Mouse (Mus musculus): ENCODE data around the gene Arl5b. TPM values are rescaled to one million over a fixed set of nuclear protein-coding genes. Genes with fewer than 3 reads are reported as not detected.

The Arl5b gene
- 34.2 and 37.7 TPM in 2 replicates for polyA plus RNA-seq (2015; fragmentation: Nextera tagmentation; extraction: Ambion mirVana)

DNA sequence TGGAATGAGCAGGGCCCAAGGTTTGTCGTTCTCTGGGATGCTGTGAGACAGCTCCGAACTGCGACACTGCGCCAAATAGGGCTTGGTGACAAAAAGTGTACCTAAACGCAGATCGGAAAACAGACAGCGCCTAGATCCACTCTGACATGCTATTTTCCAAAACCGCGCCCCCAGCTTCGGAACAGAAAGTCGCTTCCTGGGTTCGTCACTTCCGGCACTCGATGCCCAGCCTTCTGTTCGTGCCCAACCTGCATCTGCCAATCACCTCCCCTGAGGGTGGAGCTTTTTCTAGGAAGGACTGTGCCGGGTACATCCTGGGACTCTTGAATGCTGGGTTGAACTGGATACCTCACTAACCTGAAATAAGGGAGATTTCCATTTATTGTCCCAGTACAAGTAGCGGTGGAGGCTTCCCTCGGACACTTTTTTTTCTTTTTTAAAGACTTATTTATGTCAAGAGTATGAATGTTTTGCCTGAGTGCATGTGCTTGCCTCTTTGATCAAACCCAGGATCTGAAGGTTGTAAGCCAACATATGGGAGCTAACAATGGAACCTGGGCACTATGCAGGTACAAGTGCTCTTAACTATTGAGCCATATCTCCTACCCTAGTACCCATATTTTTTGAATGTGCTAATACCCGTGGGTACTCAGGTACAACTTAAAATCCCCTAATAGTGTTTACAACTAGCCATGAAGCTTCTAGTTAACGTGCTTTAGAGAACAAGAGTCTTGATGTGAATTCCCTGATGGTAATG is at the start of gene Arl5b:
TSS of gene Arl5b (plus strand) at position 279 of the 757 bp plus-strand sequence.
- WGBS = 7% methylated on average over 20 of the region's 20 CpGs
- Histone ChIP-seq H3K27ac (replicated peaks) (peak within 1 kb of the TSS; percentile 77), H3K27me3 (no peaks in the 10 kb centered on the region), H3K9ac (replicated peaks) (peak within 1 kb of the TSS; percentile 56), H3K4me2 (replicated peaks) (peak within 1 kb of the TSS; percentile 58), H3K36me3 (no peaks in the 10 kb centered on the region), H3K4me3 (peak within 1 kb of the TSS; percentile 57), H3K9me3 (no peaks in the 10 kb centered on the region), H3K4me1 (peaks cover 17% of the 10 kb centered on the region)
- peak; percentile 99 for ATAC-seq (replicated peaks)

DNA sequence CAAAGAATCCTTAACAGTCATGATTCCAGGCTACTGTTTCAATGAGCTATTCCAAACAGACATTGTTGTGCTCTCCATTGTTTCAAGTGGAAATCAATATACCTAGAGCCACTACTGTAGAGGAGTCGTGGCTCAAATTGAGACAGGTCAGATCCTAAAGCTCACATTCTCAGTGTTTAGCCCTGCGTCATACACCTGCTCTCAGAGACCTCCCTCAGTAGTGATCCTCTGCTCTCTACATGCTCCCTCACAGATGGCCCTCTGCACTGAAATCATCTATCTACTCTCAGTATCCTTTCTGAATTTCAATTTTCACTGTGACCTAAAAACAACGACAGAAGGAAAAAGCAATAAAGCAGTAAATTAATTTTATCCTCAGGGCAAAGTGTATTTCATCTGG is 41.7 kb upstream of the Arl5b start:
- peaks cover 16% of the 10 kb centered on the region; the same call in 1 of the 2 replicates for H3K36me3 ChIP-seq
- WGBS = 88% methylated on average over 3 of the region's 3 CpGs

DNA sequence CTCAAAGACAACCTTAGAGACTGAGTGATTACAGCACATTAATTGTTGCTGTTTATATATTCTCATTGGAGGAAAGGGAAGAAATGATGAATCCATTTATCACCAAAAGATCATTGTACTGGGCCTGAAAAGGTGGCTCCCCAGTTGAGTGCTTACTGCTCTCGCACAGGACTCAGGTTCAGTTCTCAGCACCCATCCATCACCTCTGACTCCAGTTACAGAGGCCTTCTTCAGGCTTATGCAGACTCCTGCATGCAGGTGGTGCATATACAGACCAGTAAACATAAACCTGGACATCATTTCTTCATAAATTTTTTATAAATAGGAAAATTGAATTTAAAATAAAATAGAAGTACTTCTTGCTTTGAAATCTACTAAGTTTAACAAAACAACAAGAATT is 41.1 kb upstream of the Arl5b start:
- no peak overlapping the region for H3K9ac ChIP-seq (replicated peaks)
- no peaks in the 10 kb centered on the region for H3K4me1 ChIP-seq
- no peak overlapping the region for H3K4me2 ChIP-seq (replicated peaks)
- ATAC-seq (replicated peaks) = no peak
- no peak overlapping the region for H3K4me3 ChIP-seq
- no peaks in the 10 kb centered on the region for H3K27me3 ChIP-seq
- 85% methylated on average over 1 of the region's 1 CpGs for WGBS
- 0 out of 2 replicates have a peak, but pooled peaks cover 4% of the 10 kb centered on the region for H3K9me3 ChIP-seq
- H3K36me3 ChIP-seq = peaks cover 18% of the 10 kb centered on the region; the same call in 1 of the 2 replicates
- no peak overlapping the region for H3K27ac ChIP-seq (replicated peaks)

More for the DNA sequence above, 41.7 kb upstream of the Arl5b start:
- Histone ChIP-seq H3K27ac (replicated peaks) (no peak overlapping the region), H3K4me3 (no peak overlapping the region), H3K4me2 (replicated peaks) (no peak overlapping the region), H3K4me1 (no peaks in the 10 kb centered on the region), H3K9me3 (0 out of 2 replicates have a peak, but pooled peaks cover 4% of the 10 kb centered on the region), H3K9ac (replicated peaks) (no peak overlapping the region), H3K27me3 (no peaks in the 10 kb centered on the region)
- no peak for ATAC-seq (replicated peaks)

DNA sequence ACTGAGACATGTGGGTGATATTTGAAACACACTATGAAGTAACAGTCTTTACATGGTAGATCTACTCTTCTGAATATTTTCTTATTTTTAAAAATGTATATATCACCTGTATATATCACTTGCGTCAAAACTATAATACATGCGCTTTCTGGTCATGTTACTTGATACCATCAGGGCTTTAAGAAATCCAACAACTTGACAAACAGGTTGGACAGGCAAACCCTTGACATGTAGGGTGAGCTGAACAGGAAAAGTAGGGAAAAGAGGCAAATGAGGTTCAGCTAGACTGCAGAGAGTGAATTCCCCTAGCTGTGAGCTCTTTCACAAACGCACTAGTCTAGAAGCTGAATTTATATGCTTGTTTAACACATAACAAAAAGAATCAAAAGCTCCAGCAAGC is 22.4 kb upstream of the Arl5b start:
- ATAC-seq (replicated peaks) = no peak
- H3K9me3 ChIP-seq = no peaks in the 10 kb centered on the region
- no peaks in the 10 kb centered on the region for H3K4me1 ChIP-seq
- H3K4me2 ChIP-seq (replicated peaks) = no peak overlapping the region
- 93% methylated on average over 3 of the region's 3 CpGs for WGBS
- no peak overlapping the region for H3K9ac ChIP-seq (replicated peaks)
- no peaks in the 10 kb centered on the region for H3K27me3 ChIP-seq
- H3K4me3 ChIP-seq = no peak overlapping the region
- H3K36me3 ChIP-seq = peaks cover 4% of the 10 kb centered on the region; the same call in 1 of the 2 replicates
- H3K27ac ChIP-seq (replicated peaks) = no peak overlapping the region

DNA sequence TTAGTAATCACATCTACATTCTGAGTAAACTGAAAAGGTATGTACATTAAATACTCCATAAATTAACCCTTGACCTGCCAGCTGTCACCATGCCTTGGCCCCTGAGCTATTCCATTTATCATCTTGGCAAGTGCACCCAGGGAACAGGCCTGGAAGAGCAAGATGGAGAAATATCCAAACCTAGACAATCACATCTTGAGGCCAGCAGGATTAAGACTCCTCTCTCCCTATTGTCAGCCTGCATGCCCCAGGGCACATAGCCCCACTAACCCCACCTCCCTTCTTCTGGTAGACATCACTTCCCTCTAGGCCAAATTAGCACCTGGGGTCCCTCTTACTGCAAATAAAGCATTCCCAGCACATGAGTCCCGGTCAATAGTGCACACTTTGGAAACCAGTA is 21.4 kb upstream of the Arl5b start:
- Histone ChIP-seq H3K9me3 (no peaks in the 10 kb centered on the region), H3K36me3 (peaks cover 6% of the 10 kb centered on the region), H3K9ac (replicated peaks) (no peak overlapping the region), H3K4me3 (no peak overlapping the region), H3K4me2 (replicated peaks) (no peak overlapping the region), H3K27ac (replicated peaks) (no peak overlapping the region), H3K4me1 (no peaks in the 10 kb centered on the region), H3K27me3 (no peaks in the 10 kb centered on the region)
- no peak for ATAC-seq (replicated peaks)
- WGBS = 78% methylated on average over 1 of the region's 1 CpGs

DNA sequence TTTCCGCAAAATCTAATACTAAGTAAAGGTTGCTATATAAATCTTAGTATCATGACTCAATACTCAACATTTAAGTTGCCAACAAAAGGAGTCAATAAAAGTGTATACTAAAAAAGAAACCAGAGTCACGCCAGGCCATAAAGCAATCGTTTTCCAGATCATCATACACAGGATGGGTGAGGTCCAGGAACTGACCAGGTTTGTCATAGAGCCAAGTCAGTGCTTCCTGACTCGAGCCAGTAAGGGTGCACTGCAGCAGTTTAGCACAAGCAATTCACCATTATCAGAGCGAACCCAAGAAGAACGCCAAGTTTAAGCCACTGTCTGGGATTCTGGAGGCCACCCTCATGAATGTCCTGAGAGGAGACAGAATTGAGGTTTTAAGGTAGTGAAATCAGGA is 10.5 kb upstream of the Arl5b start:
- H3K27me3 ChIP-seq = no peaks in the 10 kb centered on the region
- ATAC-seq (replicated peaks) = no peak

DNA sequence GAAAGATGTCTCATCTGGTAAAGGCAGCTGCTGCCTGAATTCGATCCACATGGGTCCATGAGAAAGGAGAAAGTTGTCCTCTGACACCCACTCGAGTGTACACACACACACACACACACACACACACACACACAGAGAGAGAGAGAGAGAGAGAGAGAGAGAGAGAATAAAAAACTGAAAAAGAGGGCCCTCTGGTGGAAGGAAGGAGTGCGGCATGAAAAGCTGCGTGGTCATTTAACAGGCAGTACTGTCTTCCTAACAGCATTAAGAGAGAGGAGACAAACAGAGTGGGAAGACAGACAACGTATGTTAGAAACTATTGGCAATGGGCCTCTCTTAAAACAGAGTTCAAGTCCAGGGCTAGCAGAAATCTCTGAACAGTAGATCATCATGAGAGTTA is 8.9 kb upstream of the Arl5b start:
- 65% methylated on average over 5 of the region's 5 CpGs for WGBS
- Histone ChIP-seq H3K9me3 (no peaks in the 10 kb centered on the region), H3K4me1 (no peaks in the 10 kb centered on the region), H3K4me2 (replicated peaks) (no peak overlapping the region), H3K36me3 (peaks cover 9% of the 10 kb centered on the region), H3K9ac (replicated peaks) (no peak overlapping the region), H3K4me3 (no peak overlapping the region), H3K27ac (replicated peaks) (no peak overlapping the region), H3K27me3 (no peaks in the 10 kb centered on the region)
- ATAC-seq (replicated peaks) = peak; percentile 38; the same call in 1 of the 2 replicates

More for the DNA sequence above, 10.5 kb upstream of the Arl5b start:
- H3K9ac ChIP-seq (replicated peaks) = no peak overlapping the region
- no peak overlapping the region for H3K27ac ChIP-seq (replicated peaks)
- H3K36me3 ChIP-seq = peaks cover 14% of the 10 kb centered on the region
- H3K4me2 ChIP-seq (replicated peaks) = no peak overlapping the region
- no peak overlapping the region for H3K4me3 ChIP-seq
- 88% methylated on average over 6 of the region's 6 CpGs for WGBS
- H3K4me1 ChIP-seq = no peaks in the 10 kb centered on the region
- no peaks in the 10 kb centered on the region for H3K9me3 ChIP-seq

DNA sequence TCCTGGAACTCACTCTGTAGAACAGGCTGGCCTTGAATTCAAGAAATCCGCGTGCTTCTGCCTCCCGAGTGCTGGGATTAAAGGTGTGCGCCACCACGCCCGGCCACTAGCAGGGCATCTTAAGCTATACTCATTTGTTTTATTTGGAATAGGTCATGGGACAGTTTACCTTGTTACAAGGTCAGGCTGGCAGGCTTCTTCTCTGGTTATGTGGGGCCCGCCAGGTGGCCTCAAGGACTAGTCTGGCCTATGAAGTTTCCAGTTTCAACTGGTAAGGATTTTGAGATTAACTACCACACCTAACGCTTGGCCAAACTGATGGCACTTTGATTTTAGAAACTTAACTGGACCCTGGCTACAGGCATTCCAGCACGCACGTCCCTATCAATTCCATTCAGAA is 5.3 kb downstream of the Arl5b start:
- H3K9me3 ChIP-seq = no peaks in the 10 kb centered on the region
- peak overlapping the region; percentile 69 for H3K4me3 ChIP-seq
- H3K27me3 ChIP-seq = no peaks in the 10 kb centered on the region
- H3K27ac ChIP-seq (replicated peaks) = peak overlapping the region; percentile 90
- H3K36me3 ChIP-seq = no peaks in the 10 kb centered on the region
- peaks cover 40% of the 10 kb centered on the region for H3K4me1 ChIP-seq
- peak overlapping the region; percentile 63 for H3K4me2 ChIP-seq (replicated peaks)
- WGBS = 19% methylated on average over 10 of the region's 10 CpGs
- no peak for ATAC-seq (replicated peaks)
- H3K9ac ChIP-seq (replicated peaks) = peak overlapping the region; percentile 87

DNA sequence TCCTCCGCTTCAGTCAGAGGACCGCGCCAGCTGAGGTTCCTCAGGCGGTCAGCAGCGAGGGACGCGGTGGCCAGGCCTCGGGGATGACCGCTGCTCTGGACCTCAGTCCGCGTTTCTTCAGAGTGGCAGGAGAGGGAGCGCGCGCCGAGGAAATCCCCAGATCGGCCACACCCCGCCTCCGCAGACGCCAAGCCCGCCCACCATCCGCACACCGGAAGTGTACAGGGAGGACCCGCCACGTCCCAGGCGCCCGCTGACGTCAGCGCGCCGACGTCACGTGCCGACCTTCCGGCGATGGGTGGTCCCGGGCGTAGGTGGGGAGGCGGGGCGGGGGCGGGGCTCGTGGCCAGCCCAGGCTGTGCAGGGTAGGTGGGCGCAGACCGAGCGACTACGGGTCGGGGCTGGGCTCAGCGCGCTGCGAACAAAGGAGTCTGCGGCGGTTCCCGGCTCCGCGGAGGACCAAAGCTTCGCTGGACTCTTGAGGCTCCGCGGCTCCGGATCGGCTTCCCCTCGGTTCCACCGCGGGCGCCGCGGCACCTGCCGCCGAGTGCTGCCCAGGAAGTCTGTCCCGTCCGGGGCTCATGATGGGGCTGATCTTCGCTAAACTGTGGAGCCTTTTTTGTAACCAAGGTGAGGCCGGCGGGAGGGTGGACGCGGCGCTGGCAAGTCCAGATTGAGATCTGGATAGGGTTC is 5.9 kb downstream of the Arl5b start, which contains the start of gene Nsun6:
TSS of gene Nsun6 (minus strand) at position 125 of the 693 bp plus-strand sequence.
- Histone ChIP-seq H3K4me3 (peak within 1 kb of the TSS; percentile 69), H3K27me3 (no peaks in the 10 kb centered on the region), H3K4me1 (peaks cover 39% of the 10 kb centered on the region), H3K27ac (replicated peaks) (peak within 1 kb of the TSS; percentile 93), H3K36me3 (no peaks in the 10 kb centered on the region), H3K4me2 (replicated peaks) (peak within 1 kb of the TSS; percentile 65), H3K9me3 (no peaks in the 10 kb centered on the region), H3K9ac (replicated peaks) (peak within 1 kb of the TSS; percentile 88)
- ATAC-seq (replicated peaks) = peak; percentile 99
- under 1% methylated on average over 66 of the region's 75 CpGs for WGBS

DNA sequence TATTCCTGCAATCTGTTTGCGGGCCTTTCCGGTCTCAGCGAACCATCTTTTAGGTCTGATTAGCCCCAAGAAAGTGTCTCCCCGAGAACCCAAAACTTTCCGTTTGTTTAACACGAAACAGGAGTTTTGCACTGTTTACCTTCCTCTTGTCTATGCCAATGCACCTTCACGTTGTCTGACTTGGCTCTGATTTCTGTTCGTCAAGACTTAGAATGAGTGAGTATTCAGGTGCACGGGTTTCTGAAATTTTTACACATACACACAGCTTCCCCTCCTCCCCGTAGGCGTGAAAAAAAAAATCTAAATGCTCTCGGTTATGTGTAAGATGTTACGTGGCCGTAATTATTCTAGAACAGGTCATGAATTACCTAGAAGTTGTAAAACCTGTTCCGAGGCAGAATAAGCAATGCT is 6.6 kb downstream of the Arl5b start:
- Histone ChIP-seq H3K27ac (replicated peaks) (peak overlapping the region; percentile 93), H3K4me3 (peak overlapping the region; percentile 69), H3K4me2 (replicated peaks) (peak overlapping the region; percentile 65), H3K27me3 (no peaks in the 10 kb centered on the region), H3K9ac (replicated peaks) (peak overlapping the region; percentile 88), H3K36me3 (no peaks in the 10 kb centered on the region), H3K9me3 (no peaks in the 10 kb centered on the region), H3K4me1 (peaks cover 39% of the 10 kb centered on the region)
- ATAC-seq (replicated peaks) = 0 out of 2 replicates have a peak, but pooled peaks have one; percentile 0
- under 1% methylated on average over 15 of the region's 15 CpGs for WGBS

DNA sequence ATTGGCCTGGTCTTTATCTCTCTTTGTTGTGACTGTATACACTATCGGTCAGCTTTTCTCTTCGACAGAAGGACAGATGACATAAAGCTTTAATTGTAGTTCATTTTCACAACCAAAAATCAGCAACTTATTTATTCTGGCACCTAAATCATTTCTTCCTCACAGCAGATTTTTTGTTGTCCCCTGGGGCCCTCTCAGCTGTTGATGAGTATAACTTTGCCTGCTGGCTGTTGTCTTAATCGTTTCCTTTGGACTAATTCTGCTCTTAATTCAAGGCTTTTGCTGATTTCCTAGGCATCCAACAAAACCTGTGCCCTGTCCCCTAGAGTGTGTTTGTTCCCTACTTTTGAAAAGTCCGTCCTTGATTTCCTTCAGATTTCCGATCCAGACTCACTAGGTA is 9.0 kb downstream of the Arl5b start:
- Histone ChIP-seq H3K9me3 (no peaks in the 10 kb centered on the region), H3K36me3 (no peaks in the 10 kb centered on the region), H3K4me2 (replicated peaks) (no peak overlapping the region), H3K4me3 (no peak overlapping the region), H3K27me3 (no peaks in the 10 kb centered on the region), H3K9ac (replicated peaks) (no peak overlapping the region), H3K4me1 (peaks cover 39% of the 10 kb centered on the region), H3K27ac (replicated peaks) (no peak overlapping the region)
- ATAC-seq (replicated peaks) = no peak
- WGBS = 81% methylated on average over 5 of the region's 5 CpGs

DNA sequence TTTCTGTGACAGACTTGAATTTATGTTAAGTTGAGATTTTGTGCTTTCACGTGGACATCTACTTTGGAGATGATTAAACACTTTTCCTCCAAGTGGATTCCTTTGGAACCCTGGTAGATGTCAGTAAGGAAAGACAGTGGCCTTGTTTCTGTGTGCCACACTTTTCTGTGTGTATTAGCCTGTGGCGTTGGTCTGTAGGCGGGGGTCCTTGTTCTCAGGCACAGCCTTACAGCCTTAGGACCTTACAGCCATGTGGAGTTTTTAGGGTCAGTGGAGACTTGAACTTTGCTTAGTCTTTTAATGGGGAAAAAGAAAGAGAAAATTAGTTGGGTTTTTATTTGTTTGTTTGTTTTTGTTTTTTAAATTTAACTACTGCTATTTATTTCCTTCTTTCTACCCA is 11.7 kb downstream of the Arl5b start:
- H3K4me3 ChIP-seq = no peak overlapping the region
- peaks cover 45% of the 10 kb centered on the region for H3K4me1 ChIP-seq
- no peaks in the 10 kb centered on the region for H3K9me3 ChIP-seq
- WGBS = 91% methylated on average over 3 of the region's 3 CpGs
- H3K27me3 ChIP-seq = no peaks in the 10 kb centered on the region
- no peak overlapping the region for H3K9ac ChIP-seq (replicated peaks)
- ATAC-seq (replicated peaks) = no peak
- H3K36me3 ChIP-seq = no peaks in the 10 kb centered on the region
- H3K27ac ChIP-seq (replicated peaks) = no peak overlapping the region
- no peak overlapping the region for H3K4me2 ChIP-seq (replicated peaks)
